8 mouse cellular contexts compared by ENCODE assay signal in genomic region chr11:87448081-87448475, GRCm38 (mm10). TPM values are rescaled to one million over a fixed set of nuclear protein-coding genes. Genes with fewer than 3 reads are reported as not detected.
DNase-seq lines count a peak whose midpoint lies in the region; ATAC-seq and TF ChIP-seq lines count a peak whose summit lies in the region.
"Not testable (repeated sequence)": the region's sequence is repeated elsewhere in the genome, so short reads cannot be mapped to it uniquely, and the experiment has no call there.

No protein-coding gene starts in this region.

- H3K9ac ChIP-seq in forebrain, embryonic 14.5 days (ENCODE audit: low read length), result peak overlapping the region; percentile 54
- H3K9ac ChIP-seq in liver, embryonic 15.5 days, result peak overlapping the region; percentile 59
- H3K9ac ChIP-seq in neural tube, embryonic 11.5 days (ENCODE audit: low read length), result peak overlapping the region; percentile 10; the same call in 1 of the 2 replicates
- H3K9ac ChIP-seq in stomach, embryonic 16.5 days (ENCODE audit: low read length), result peak overlapping the region; percentile 57

- H3K4me2 ChIP-seq in forebrain, embryonic 14.5 days (ENCODE audit: low read length), result peak overlapping the region; percentile 54
- peak overlapping the region; percentile 80 for H3K4me2 ChIP-seq in liver, embryonic 15.5 days
- peak overlapping the region; percentile 49 for H3K4me2 ChIP-seq in neural tube, embryonic 11.5 days (ENCODE audit: low read depth)
- H3K4me2 ChIP-seq in stomach, embryonic 16.5 days (ENCODE audit: low read depth, low read length), result peak overlapping the region; percentile 69

- WGBS in forebrain, embryonic 14.5 days, result under 1% methylated on average over 32 of the region's 34 CpGs
- under 1% methylated on average over 33 of the region's 34 CpGs for WGBS in liver, embryonic 15.5 days (ENCODE audit: insufficient replicate concordance)
- under 1% methylated on average over 30 of the region's 34 CpGs for WGBS in neural tube, embryonic 11.5 days
- under 1% methylated on average over 31 of the region's 34 CpGs for WGBS in stomach, embryonic 16.5 days

- peak; percentile 92 for ATAC-seq in forebrain, embryonic 14.5 days
- peak; percentile 87 for ATAC-seq in liver, embryonic 15.5 days (ENCODE audit: insufficient read depth)
- ATAC-seq in neural tube, embryonic 11.5 days (ENCODE audit: insufficient read depth, low FRiP score, low TSS enrichment), result peak; percentile 92
- peak; percentile 95 for ATAC-seq in stomach, embryonic 16.5 days (ENCODE audit: insufficient read depth, low FRiP score)

- intact Hi-C loops in heart, postnatal 10 days (cut with DNase I), result not testable (repeated sequence)

- H3K4me1 ChIP-seq in E14TG2a.4 (replicated peaks; ENCODE audit: low read depth, low read length), result peaks cover 33% of the 10 kb centered on the region
- H3K4me1 ChIP-seq in forebrain, embryonic 14.5 days (ENCODE audit: control insufficient read depth, insufficient read depth, low read length); neural tube, embryonic 11.5 days (ENCODE audit: control insufficient read depth, insufficient read depth, low read length); stomach, embryonic 16.5 days (ENCODE audit: control insufficient read depth, insufficient read depth, low read length): not testable (repeated sequence)
- H3K4me1 ChIP-seq in liver, embryonic 15.5 days (replicated peaks), result peaks cover 37% of the 10 kb centered on the region

- not testable (repeated sequence) for H3K27me3 ChIP-seq in E14TG2a.4 (ENCODE audit: insufficient read depth, low read length); forebrain, embryonic 14.5 days (replicated peaks; ENCODE audit: control insufficient read depth, insufficient read depth, low read length); liver, embryonic 15.5 days; neural tube, embryonic 11.5 days (ENCODE audit: control insufficient read depth, insufficient read depth, low read length); stomach, embryonic 16.5 days (ENCODE audit: control insufficient read depth, insufficient read depth, low read length)

- not testable (repeated sequence) for H3K36me3 ChIP-seq in E14TG2a.4 (ENCODE audit: insufficient read depth, low read length); forebrain, embryonic 14.5 days (ENCODE audit: control insufficient read depth, insufficient read depth, low read length); liver, embryonic 15.5 days (replicated peaks); neural tube, embryonic 11.5 days (ENCODE audit: control insufficient read depth, insufficient read depth, low read length); stomach, embryonic 16.5 days (ENCODE audit: control insufficient read depth, insufficient read depth, low read length)

- not testable (repeated sequence) for H3K27ac ChIP-seq in forebrain, embryonic 14.5 days (ENCODE audit: low read depth, low read length); neural tube, embryonic 11.5 days (ENCODE audit: low read depth, low read length)
- H3K27ac ChIP-seq in liver, embryonic 15.5 days (replicated peaks), result peak overlapping the region; percentile 70
- H3K27ac ChIP-seq in stomach, embryonic 16.5 days (ENCODE audit: low read length), result 0 out of 2 replicates have a peak overlapping the region, but pooled peaks have one; percentile 34

- H3K9me3 ChIP-seq in E14TG2a.4 (ENCODE audit: low read length); forebrain, embryonic 14.5 days (replicated peaks; ENCODE audit: control insufficient read depth, low read length); liver, embryonic 15.5 days (replicated peaks); neural tube, embryonic 11.5 days (ENCODE audit: control insufficient read depth, low read length); stomach, embryonic 16.5 days (replicated peaks; ENCODE audit: control insufficient read depth, low read length): not testable (repeated sequence)

- peak overlapping the region; percentile 67 for H3K4me3 ChIP-seq in E14TG2a.4 (replicated peaks; ENCODE audit: low read length)
- peak overlapping the region; percentile 27 for H3K4me3 ChIP-seq in forebrain, embryonic 14.5 days (ENCODE audit: low read depth, low read length)
- H3K4me3 ChIP-seq in liver, embryonic 15.5 days (replicated peaks), result peak overlapping the region; percentile 48
- peak overlapping the region; percentile 23 for H3K4me3 ChIP-seq in neural tube, embryonic 11.5 days (ENCODE audit: low read depth, low read length)
- peak overlapping the region; percentile 45 for H3K4me3 ChIP-seq in stomach, embryonic 16.5 days (replicated peaks; ENCODE audit: low read length)

- not testable (repeated sequence) for TF ChIP-seq CTCF in E14TG2a.4 (conservative IDR thresholded peaks at IDR 0.05; ENCODE audit: low read length)

- peak; percentile 93 for DNase-seq in cerebellum, adult 11 months
- peak; percentile 64 for DNase-seq in forebrain, embryonic 14.5 days (ENCODE audit: low spot score)
- DNase-seq in heart, postnatal 10 days, result peak; percentile 97
- DNase-seq in kidney, postnatal 4 days, result peak; percentile 94 to 96
- DNase-seq in neural tube, embryonic 11.5 days (ENCODE audit: low spot score), result peak; percentile 72

RNA-seq across cellular contexts. Expression of gene Tex14, which starts 43.2 kb away (rescaled TPM):
- polyA plus RNA-seq in forebrain, embryonic 14.5 days (2014; fragmentation: Nextera tagmentation; extraction: Ambion mirVana), result 0.21 and 0.24 TPM in 2 replicates
- under 1 TPM; 0.10 to 0.47 TPM for total RNA-seq in heart, postnatal 10 days (2021)
- polyA plus RNA-seq in liver, embryonic 15.5 days (2015; fragmentation: Nextera tagmentation; extraction: Ambion mirVana), result 0.05 TPM in 2 replicates
- 0.45 and 0.61 TPM in 2 replicates for polyA plus RNA-seq in neural tube, embryonic 11.5 days (2014; fragmentation: Nextera tagmentation; extraction: Ambion mirVana)
- 0.36 and 1.0 TPM in 2 replicates for polyA plus RNA-seq in stomach, embryonic 16.5 days (2015; fragmentation: Nextera tagmentation; extraction: Ambion mirVana)

RNA-seq across cellular contexts. Expression of gene Rad51c, which starts 43.3 kb away (rescaled TPM):
- polyA plus RNA-seq in forebrain, embryonic 14.5 days (2014; fragmentation: Nextera tagmentation; extraction: Ambion mirVana), result 4.5 and 8.1 TPM in 2 replicates
- 1 to 10 TPM; 3.7 to 4.4 TPM for total RNA-seq in heart, postnatal 10 days (2021)
- polyA plus RNA-seq in liver, embryonic 15.5 days (2015; fragmentation: Nextera tagmentation; extraction: Ambion mirVana), result 4.1 and 4.3 TPM in 2 replicates
- 13.0 and 13.4 TPM in 2 replicates for polyA plus RNA-seq in neural tube, embryonic 11.5 days (2014; fragmentation: Nextera tagmentation; extraction: Ambion mirVana)
- polyA plus RNA-seq in stomach, embryonic 16.5 days (2015; fragmentation: Nextera tagmentation; extraction: Ambion mirVana), result 6.3 and 7.1 TPM in 2 replicates
